Comparison of ENCODE assay signal across 8 mouse cellular contexts in genomic region chr10:24895927-24896326, GRCm38 (mm10). TPM values are rescaled to one million over a fixed set of nuclear protein-coding genes. Genes with fewer than 3 reads are reported as not detected.
DNase-seq lines count a peak whose midpoint lies in the region; ATAC-seq and TF ChIP-seq lines count a peak whose summit lies in the region.
"Had no signal": no experiment of that assay in that cellular context is flagged by ENCODE, and none has a peak within 500 bp of the region (broad histone marks: within the 10 kb centered on the region; RNA-seq: fewer than 3 reads in every experiment).

No protein-coding gene starts in this region.

- H3K9me3 ChIP-seq in liver, embryonic 14.5 days (ENCODE audit: control insufficient read depth, low read length): no peaks in the 10 kb centered on the region
- H3K9me3 ChIP-seq in liver, embryonic 12.5 days (replicated peaks): no peaks in the 10 kb centered on the region
- H3K9me3 ChIP-seq: liver, embryonic 15.5 days had no signal

- no peaks in the 10 kb centered on the region for H3K27me3 ChIP-seq in liver, embryonic 14.5 days (ENCODE audit: control insufficient read depth, insufficient read depth, low read length)
- H3K27me3 ChIP-seq in liver, embryonic 12.5 days (replicated peaks): no peaks in the 10 kb centered on the region
- H3K27me3 ChIP-seq: liver, embryonic 15.5 days had no signal

- no peak overlapping the region for H3K9ac ChIP-seq in liver, embryonic 14.5 days (replicated peaks)
- H3K9ac ChIP-seq in liver, embryonic 12.5 days: no peak overlapping the region
- H3K9ac ChIP-seq: liver, embryonic 15.5 days had no signal

- DNase-seq in liver, embryonic 14.5 days (ENCODE audit: low read depth in 3 of 3, low spot score in 3 of 3): no peak
- peak; percentile 36 for DNase-seq in NIH3T3 (ENCODE audit: low read depth)
- peak; percentile 32 for DNase-seq in cerebellum, adult 8-10 months
- DNase-seq in layer of hippocampus, adult 2 months (ENCODE audit: low spot score in 2 of 2): peak; percentile 23 to 72
- peak; percentile 37 to 57 for DNase-seq in right cerebral cortex, postnatal 10 days (ENCODE audit: low spot score in 2 of 2)
- DNase-seq in Muller cell, postnatal 12 days (ENCODE audit: inconsistent ontology term): no peak

- no peak overlapping the region for H3K4me2 ChIP-seq in liver, embryonic 14.5 days (ENCODE audit: low read depth)
- no peak overlapping the region for H3K4me2 ChIP-seq in liver, embryonic 12.5 days
- H3K4me2 ChIP-seq: liver, embryonic 15.5 days had no signal

- ATAC-seq in liver, embryonic 14.5 days (ENCODE audit: insufficient read depth): no peak
- no peak for ATAC-seq in liver, embryonic 12.5 days

- no peak overlapping the region for H3K27ac ChIP-seq in liver, embryonic 14.5 days
- no peak overlapping the region for H3K27ac ChIP-seq in liver, embryonic 12.5 days
- H3K27ac ChIP-seq in layer of hippocampus, adult 2 months: no peak overlapping the region
- H3K27ac ChIP-seq: liver, embryonic 15.5 days had no signal

- WGBS in liver, embryonic 14.5 days (ENCODE audit: insufficient replicate concordance): 86% methylated on average over 8 of the region's 8 CpGs
- WGBS in liver, embryonic 12.5 days (ENCODE audit: insufficient replicate concordance): 80% methylated on average over 8 of the region's 8 CpGs

- peak; percentile 43 for TF ChIP-seq CTCF in liver, embryonic 14.5 days (IDR thresholded peaks at IDR 0.05; ENCODE audit: low read depth)
- TF ChIP-seq CTCF in layer of hippocampus, adult 2 months (conservative IDR thresholded peaks at IDR 0.05): peak; percentile 77

- H3K36me3 ChIP-seq in liver, embryonic 14.5 days (replicated peaks; ENCODE audit: control insufficient read depth, insufficient read depth, low read depth): peaks cover 42% of the 10 kb centered on the region
- peaks cover 91% of the 10 kb centered on the region for H3K36me3 ChIP-seq in liver, embryonic 12.5 days

- no peak for TF ChIP-seq EP300 in liver, embryonic 14.5 days (IDR thresholded peaks at IDR 0.05; ENCODE audit: low read depth)

- no peaks in the 10 kb centered on the region for H3K4me1 ChIP-seq in liver, embryonic 14.5 days (replicated peaks; ENCODE audit: control insufficient read depth in 2 of 2, insufficient read depth in 2 of 2, low read length in 1 of 2)
- H3K4me1 ChIP-seq in liver, embryonic 12.5 days: no peaks in the 10 kb centered on the region
- H3K4me1 ChIP-seq: liver, embryonic 15.5 days had no signal

- no peak overlapping the region for H3K4me3 ChIP-seq in liver, embryonic 14.5 days (ENCODE audit: insufficient read depth in 1 of 2, low read depth in 2 of 2, low read length in 2 of 2)
- H3K4me3 ChIP-seq in liver, embryonic 12.5 days: no peak overlapping the region
- no peak overlapping the region for H3K4me3 ChIP-seq in layer of hippocampus, adult 2 months
- H3K4me3 ChIP-seq: liver, embryonic 15.5 days had no signal

RNA-seq across cellular contexts. Expression of gene Med23, which starts 26.1 kb away (rescaled TPM):
- 7.3 and 7.4 TPM in 2 replicates for polyA plus RNA-seq in liver, embryonic 14.5 days (2012; rRNA removed)
- 6.2 and 6.5 TPM in 2 replicates for polyA plus RNA-seq in liver, embryonic 14.5 days (2014; fragmentation: Nextera tagmentation; extraction: Ambion mirVana)
- polyA plus RNA-seq in liver, embryonic 12.5 days (2016; fragmentation: Nextera tagmentation; extraction: Ambion mirVana): 11.3 and 11.6 TPM in 2 replicates
- 10 to 100 TPM; 32.6 to 36.6 TPM for total RNA-seq in layer of hippocampus, adult 2 months (2021)

RNA-seq across cellular contexts. Expression of gene Arg1, which starts 31.4 kb away (rescaled TPM):
- 4.6 and 7.9 TPM in 2 replicates for polyA plus RNA-seq in liver, embryonic 14.5 days (2012; rRNA removed)
- 21.7 and 25.2 TPM in 2 replicates for polyA plus RNA-seq in liver, embryonic 14.5 days (2014; fragmentation: Nextera tagmentation; extraction: Ambion mirVana)
- 3.6 and 4.0 TPM in 2 replicates for polyA plus RNA-seq in liver, embryonic 12.5 days (2016; fragmentation: Nextera tagmentation; extraction: Ambion mirVana)
- total RNA-seq in layer of hippocampus, adult 2 months (2021): under 1 TPM in 1 of 2 experiments, not detected in 1; 0.25 TPM

RNA-seq across cellular contexts. Expression of gene Enpp3, which starts 53.3 kb away (rescaled TPM):
- polyA plus RNA-seq in liver, embryonic 14.5 days (2012; rRNA removed): 1.9 and 2.2 TPM in 2 replicates
- 3.2 and 3.4 TPM in 2 replicates for polyA plus RNA-seq in liver, embryonic 14.5 days (2014; fragmentation: Nextera tagmentation; extraction: Ambion mirVana)
- polyA plus RNA-seq in liver, embryonic 12.5 days (2016; fragmentation: Nextera tagmentation; extraction: Ambion mirVana): 1.3 and 2.1 TPM in 2 replicates
- total RNA-seq in layer of hippocampus, adult 2 months (2021): under 1 TPM; 0.33 to 0.56 TPM

Comparison
In these comparisons a context has a peak if more than half of its experiments do, and no peak if none do; other contexts are left out.
1. DNase-seq: peak in NIH3T3 (single experiment), cerebellum, adult 8-10 months (single experiment), layer of hippocampus, adult 2 months (2 of 2) and right cerebral cortex, postnatal 10 days (2 of 2); none in liver, embryonic 14.5 days (0 of 3) and Muller cell, postnatal 12 days (single experiment).